Mouse (Mus musculus): ENCODE measurements around the gene Cyp11a1. TPM values are rescaled to one million over a fixed set of nuclear protein-coding genes. Genes with fewer than 3 reads are reported as not detected.

The Cyp11a1 gene
- total and polyA plus RNA-seq, 3 experiments: 0.06 to 0.29 TPM; not detected in 1

GRCm38 (mm10) chr9:58053102-58053501 lies 46.9 kb downstream of the Cyp11a1 start:
- intact Hi-C loops (cut with DNase I): no loop called here
- DNase-seq: no peak
- WGBS: 24% methylated on average over 3 of the region's 3 CpGs

GRCm38 (mm10) chr9:58053544-58053943 lies 47.3 kb downstream of the Cyp11a1 start:
- Histone ChIP-seq H3K9ac (ENCODE audit: low read depth, low read length) (no peak overlapping the region), H3K4me1 (ENCODE audit: control insufficient read depth, insufficient read depth, low read length) (no peaks in the 10 kb centered on the region), H3K27me3 (ENCODE audit: control insufficient read depth, insufficient read depth, low read length) (no peaks in the 10 kb centered on the region), H3K4me3 (no peak overlapping the region), H3K79me2 (replicated peaks; ENCODE audit: control insufficient read depth, insufficient read depth, low read length) (no peaks in the 10 kb centered on the region), H3K27ac (no peak overlapping the region), H3K36me3 (ENCODE audit: control insufficient read depth, insufficient read depth, low read length) (no peaks in the 10 kb centered on the region)
- TF ChIP-seq CTCF (IDR thresholded peaks at IDR 0.05) (no peak), POLR2A (IDR thresholded peaks at IDR 0.05; ENCODE audit: insufficient read depth, low read depth, low read length) (no peak), EP300 (IDR thresholded peaks at IDR 0.05; ENCODE audit: insufficient read depth, low read depth, low read length) (no peak)
- no peak for DNase-seq
- 75% methylated on average over 3 of the region's 3 CpGs for WGBS
- intact Hi-C loops (cut with DNase I): no loop called here

More at GRCm38 (mm10) chr9:58053102-58053501, 46.9 kb downstream of the Cyp11a1 start:
- no peak overlapping the region for H3K27ac ChIP-seq
- no peak overlapping the region for H3K4me3 ChIP-seq
- TF ChIP-seq POLR2A (IDR thresholded peaks at IDR 0.05; ENCODE audit: insufficient read depth, low read depth, low read length): no peak
- TF ChIP-seq CTCF (IDR thresholded peaks at IDR 0.05): peak; percentile 71
- no peaks in the 10 kb centered on the region for H3K36me3 ChIP-seq (ENCODE audit: control insufficient read depth, insufficient read depth, low read length)
- no peak overlapping the region for H3K9ac ChIP-seq (ENCODE audit: low read depth, low read length)
- H3K27me3 ChIP-seq (ENCODE audit: control insufficient read depth, insufficient read depth, low read length): no peaks in the 10 kb centered on the region
- no peaks in the 10 kb centered on the region for H3K4me1 ChIP-seq (ENCODE audit: control insufficient read depth, insufficient read depth, low read length)
- H3K79me2 ChIP-seq (replicated peaks; ENCODE audit: control insufficient read depth, insufficient read depth, low read length): no peaks in the 10 kb centered on the region

- TF ChIP-seq CTCF (IDR thresholded peaks at IDR 0.05): no peak
- no peak for TF ChIP-seq EP300 (IDR thresholded peaks at IDR 0.05; ENCODE audit: insufficient read depth, low read depth, low read length)
- TF ChIP-seq POLR2A (IDR thresholded peaks at IDR 0.05; ENCODE audit: insufficient read depth, low read depth, low read length): no peak
- intact Hi-C loops (cut with DNase I): no loop called here
- no peaks in the 10 kb centered on the region for H3K36me3 ChIP-seq (ENCODE audit: control insufficient read depth, insufficient read depth, low read length)
- DNase-seq: no peak
- no peaks in the 10 kb centered on the region for H3K4me1 ChIP-seq (ENCODE audit: control insufficient read depth, insufficient read depth, low read length)
- no peak overlapping the region for H3K27ac ChIP-seq
- WGBS: 93% methylated on average over 1 of the region's 1 CpGs
- no peaks in the 10 kb centered on the region for H3K27me3 ChIP-seq (ENCODE audit: control insufficient read depth, insufficient read depth, low read length)
- H3K4me3 ChIP-seq: no peak overlapping the region
- H3K9ac ChIP-seq (ENCODE audit: low read depth, low read length): no peak overlapping the region
- no peaks in the 10 kb centered on the region for H3K79me2 ChIP-seq (replicated peaks; ENCODE audit: control insufficient read depth, insufficient read depth, low read length)
These were observed 47.8 kb downstream of the Cyp11a1 start for GRCm38 (mm10) chr9:58054032-58054431.

- H3K27me3 ChIP-seq (ENCODE audit: control insufficient read depth, insufficient read depth, low read length): no peaks in the 10 kb centered on the region
- no peak overlapping the region for H3K9ac ChIP-seq (ENCODE audit: low read depth, low read length)
- H3K36me3 ChIP-seq (ENCODE audit: control insufficient read depth, insufficient read depth, low read length): no peaks in the 10 kb centered on the region
- no peaks in the 10 kb centered on the region for H3K4me1 ChIP-seq (ENCODE audit: control insufficient read depth, insufficient read depth, low read length)
- 69% methylated on average over 5 of the region's 5 CpGs for WGBS
- H3K79me2 ChIP-seq (replicated peaks; ENCODE audit: control insufficient read depth, insufficient read depth, low read length): no peaks in the 10 kb centered on the region
- intact Hi-C loops (cut with DNase I): no loop called here
- no peak overlapping the region for H3K4me3 ChIP-seq
- no peak for TF ChIP-seq EP300 (IDR thresholded peaks at IDR 0.05; ENCODE audit: insufficient read depth, low read depth, low read length)
- no peak for TF ChIP-seq POLR2A (IDR thresholded peaks at IDR 0.05; ENCODE audit: insufficient read depth, low read depth, low read length)
- no peak for TF ChIP-seq CTCF (IDR thresholded peaks at IDR 0.05)
- no peak overlapping the region for H3K27ac ChIP-seq
- DNase-seq: no peak
These were observed 49.5 kb downstream of the Cyp11a1 start for GRCm38 (mm10) chr9:58055666-58056065.

GRCm38 (mm10) chr9:58059920-58060319 lies 53.7 kb downstream of the Cyp11a1 start:
- Histone ChIP-seq H3K27ac (no peak overlapping the region), H3K36me3 (ENCODE audit: control insufficient read depth, insufficient read depth, low read length) (no peaks in the 10 kb centered on the region), H3K27me3 (ENCODE audit: control insufficient read depth, insufficient read depth, low read length) (peaks cover 3% of the 10 kb centered on the region; the same call in 1 of the 2 replicates), H3K9ac (ENCODE audit: low read depth, low read length) (no peak overlapping the region), H3K79me2 (replicated peaks; ENCODE audit: control insufficient read depth, insufficient read depth, low read length) (no peaks in the 10 kb centered on the region), H3K4me1 (ENCODE audit: control insufficient read depth, insufficient read depth, low read length) (no peaks in the 10 kb centered on the region), H3K4me3 (no peak overlapping the region)
- WGBS: 56% methylated on average over 1 of the region's 1 CpGs
- DNase-seq: no peak
- intact Hi-C loops (cut with DNase I): no loop called here
- no peak for TF ChIP-seq POLR2A (IDR thresholded peaks at IDR 0.05; ENCODE audit: insufficient read depth, low read depth, low read length)
- no peak for TF ChIP-seq CTCF (IDR thresholded peaks at IDR 0.05)
- TF ChIP-seq EP300 (IDR thresholded peaks at IDR 0.05; ENCODE audit: insufficient read depth, low read depth, low read length): no peak

GRCm38 (mm10) chr9:58060677-58061667 lies 54.8 kb downstream of the Cyp11a1 start:
- peaks cover 3% of the 10 kb centered on the region; the same call in 1 of the 2 replicates for H3K27me3 ChIP-seq (ENCODE audit: control insufficient read depth, insufficient read depth, low read length)
- 8% methylated on average over 23 of the region's 23 CpGs for WGBS
- H3K36me3 ChIP-seq (ENCODE audit: control insufficient read depth, insufficient read depth, low read length): no peaks in the 10 kb centered on the region
- no peaks in the 10 kb centered on the region for H3K4me1 ChIP-seq (ENCODE audit: control insufficient read depth, insufficient read depth, low read length)
- intact Hi-C loops (cut with DNase I): no loop called here
- no peak overlapping the region for H3K27ac ChIP-seq
- H3K9ac ChIP-seq (ENCODE audit: low read depth, low read length): no peak overlapping the region
- no peak for TF ChIP-seq CTCF (IDR thresholded peaks at IDR 0.05)
- TF ChIP-seq POLR2A (IDR thresholded peaks at IDR 0.05; ENCODE audit: insufficient read depth, low read depth, low read length): no peak
- TF ChIP-seq EP300 (IDR thresholded peaks at IDR 0.05; ENCODE audit: insufficient read depth, low read depth, low read length): no peak
- no peaks in the 10 kb centered on the region for H3K79me2 ChIP-seq (replicated peaks; ENCODE audit: control insufficient read depth, insufficient read depth, low read length)
- no peak overlapping the region for H3K4me3 ChIP-seq
- peak in 1 of 2 experiments; percentile 60 for DNase-seq
